Mouse (Mus musculus): Measurements from ENCODE around the gene Espn. TPM values are rescaled to one million over a fixed set of nuclear protein-coding genes. Genes with fewer than 3 reads are reported as not detected.

Gene Espn
- polyA plus RNA-seq, 1 experiment from 2014 or later, result 10.5 TPM

Other genes starting within 250 kb of the Espn start
- gene Dnajc11, start 218.7 kb downstream of the Espn start, polyA plus RNA-seq (2014; fragmentation: Nextera tagmentation; extraction: Ambion mirVana), result 59.9 and 62.6 TPM in 2 replicates
- 35.6 and 38.2 TPM in 2 replicates for gene Thap3, start 163.4 kb downstream of the Espn start, polyA plus RNA-seq (2014; fragmentation: Nextera tagmentation; extraction: Ambion mirVana)
- 22.7 and 22.8 TPM in 2 replicates for gene Phf13, start 156.1 kb downstream of the Espn start, polyA plus RNA-seq (2014; fragmentation: Nextera tagmentation; extraction: Ambion mirVana)
- 5.8 and 7.3 TPM in 2 replicates for gene Klhl21, start 143.6 kb downstream of the Espn start, polyA plus RNA-seq (2014; fragmentation: Nextera tagmentation; extraction: Ambion mirVana)
- 18.0 and 21.8 TPM in 2 replicates for gene Zbtb48, start 124.7 kb downstream of the Espn start, polyA plus RNA-seq (2014; fragmentation: Nextera tagmentation; extraction: Ambion mirVana)
- gene Tas1r1, start 113.8 kb downstream of the Espn start, polyA plus RNA-seq (2014; fragmentation: Nextera tagmentation; extraction: Ambion mirVana), result 0.30 and 0.34 TPM in 2 replicates
- gene Nol9, start 113.0 kb downstream of the Espn start, polyA plus RNA-seq (2014; fragmentation: Nextera tagmentation; extraction: Ambion mirVana), result 29.5 and 30.0 TPM in 2 replicates
- 10.4 and 11.5 TPM in 2 replicates for gene Plekhg5, start 79.9 kb downstream of the Espn start, polyA plus RNA-seq (2014; fragmentation: Nextera tagmentation; extraction: Ambion mirVana)
- gene Tnfrsf25, start 36.4 kb downstream of the Espn start, polyA plus RNA-seq (2014; fragmentation: Nextera tagmentation; extraction: Ambion mirVana), result 0.67 and 0.91 TPM in 2 replicates
- 0.29 and 0.55 TPM in 2 replicates for gene Hes2, start 6.5 kb upstream of the Espn start, polyA plus RNA-seq (2014; fragmentation: Nextera tagmentation; extraction: Ambion mirVana)
- gene Acot7, start 25.8 kb upstream of the Espn start, polyA plus RNA-seq (2014; fragmentation: Nextera tagmentation; extraction: Ambion mirVana), result 71.4 and 72.4 TPM in 2 replicates
- gene Gpr153, start 121.9 kb upstream of the Espn start, polyA plus RNA-seq (2014; fragmentation: Nextera tagmentation; extraction: Ambion mirVana), result 14.2 and 19.1 TPM in 2 replicates
- 0.43 TPM in 1 of 2 replicates, not detected in the other for gene Hes3, start 139.3 kb upstream of the Espn start, polyA plus RNA-seq (2014; fragmentation: Nextera tagmentation; extraction: Ambion mirVana)
- gene Icmt, start 144.9 kb upstream of the Espn start, polyA plus RNA-seq (2014; fragmentation: Nextera tagmentation; extraction: Ambion mirVana), result 20.2 and 22.6 TPM in 2 replicates
- gene Rnf207, start 166.6 kb upstream of the Espn start, polyA plus RNA-seq (2014; fragmentation: Nextera tagmentation; extraction: Ambion mirVana), result 1.00 and 1.1 TPM in 2 replicates
- gene Rpl22, start 173.4 kb upstream of the Espn start, polyA plus RNA-seq (2014; fragmentation: Nextera tagmentation; extraction: Ambion mirVana), result 483 and 497 TPM in 2 replicates
- gene Chd5, start 186.3 kb upstream of the Espn start, polyA plus RNA-seq (2014; fragmentation: Nextera tagmentation; extraction: Ambion mirVana), result 0.39 and 0.81 TPM in 2 replicates